Mouse (Mus musculus) layer of hippocampus, adult 6 months (tissue): ENCODE measurements around the gene Glyat. TPM values are rescaled to one million over a fixed set of nuclear protein-coding genes. Genes with fewer than 3 reads are reported as not detected.

Experiments
- long read RNA-seq, 2 experiments: library from polyadenylated mRNA; unstranded; transcript quantifications; one replicate each; pipeline ENCODE4 v2.0.0; 2019 to 2020
- polyA plus RNA-seq: library from polyadenylated mRNA; unstranded; fragments of <200 nt; fragmentation: Nextera tagmentation; gene quantifications from 2 replicates; pipeline ENCODE4 v1.2.3, GENCODE M21; 2021

Gene Glyat
- polyA plus RNA-seq: 0.06 and 0.19 TPM in 2 replicates
- long read RNA-seq, experiment 1: 0 reads
- long read RNA-seq, experiment 2, partial matches to known transcripts: 0 of 2 reads
- long read RNA-seq, experiment 2, other reads (novel, unspliced or antisense): 0 of 2 reads

DNA sequence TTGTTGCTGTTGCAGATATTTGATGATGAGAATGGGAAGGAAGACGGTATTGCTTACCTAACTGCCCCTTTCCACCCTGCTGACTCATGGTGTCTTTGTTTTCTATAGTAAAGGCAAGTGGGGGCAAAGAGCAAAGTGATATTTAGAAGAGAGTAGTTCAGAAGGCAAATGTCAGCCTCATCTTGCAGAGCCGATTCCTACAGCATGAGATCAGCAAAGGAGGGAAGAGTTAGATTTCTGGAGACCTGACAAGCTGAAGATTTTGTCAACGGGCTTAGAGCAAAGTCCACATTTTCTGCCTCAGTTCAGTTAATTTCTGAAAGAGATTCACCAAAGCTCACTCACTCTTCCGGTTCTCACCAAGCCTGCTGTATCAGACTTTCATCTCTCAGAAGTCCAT is at the start of gene Glyat:
Glyat (plus strand) TSS at position 133 of the 400 bp plus-strand sequence.

DNA sequence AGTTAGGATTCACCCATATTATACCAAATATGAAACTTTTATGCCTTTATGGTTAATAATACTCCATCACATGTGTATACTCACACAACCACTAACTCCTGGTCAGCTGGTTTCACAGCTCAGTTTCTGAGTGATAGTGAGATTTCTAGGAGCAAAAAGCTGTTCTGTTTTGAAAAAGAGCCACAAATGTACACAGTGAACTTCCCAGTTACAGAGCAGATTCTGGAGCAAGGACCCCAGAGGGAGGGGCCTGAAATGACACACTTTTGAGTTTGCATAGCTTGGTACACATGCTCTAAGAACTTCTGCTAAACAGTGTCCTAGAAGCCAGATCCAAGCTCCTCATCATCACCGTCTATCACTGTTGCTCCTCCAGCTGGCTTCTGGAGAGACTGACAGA is 33.4 kb upstream of the Glyat start, which contains the start of gene Gm4952:
Gm4952 (plus strand) TSS at position 301 of the 400 bp plus-strand sequence.

GRCm38 (mm10) chr19:12670139-12670538 is 37.0 kb downstream of the Glyat start, which contains the start of gene Olfr1442:
TSS of gene Olfr1442 (plus strand) at chr19:12670439.

GRCm38 (mm10) chr19:12677812-12678211 is 44.7 kb downstream of the Glyat start, which contains the start of gene Olfr1443:
TSS of gene Olfr1443 (plus strand) at chr19:12678112.

DNA sequence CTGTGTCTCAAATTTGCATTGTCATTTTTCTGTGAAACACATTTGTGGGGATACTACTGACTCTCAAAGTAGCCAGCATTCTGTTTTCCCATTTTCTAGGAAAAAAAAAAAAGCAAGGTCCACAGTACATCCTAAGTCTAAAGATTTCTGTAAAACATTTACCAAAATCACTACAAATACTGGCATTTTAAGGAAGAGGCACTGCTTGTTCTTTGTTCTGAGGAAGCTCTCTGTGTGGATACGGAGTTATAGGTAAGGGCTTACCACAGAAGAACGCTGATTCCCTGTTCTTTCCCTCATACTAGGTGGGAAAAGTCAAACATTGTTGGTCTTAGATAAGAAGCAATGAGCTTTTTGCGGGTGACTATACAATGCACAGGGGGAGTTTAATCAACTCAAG is 62.5 kb downstream of the Glyat start, which contains the start of gene Keg1:
Keg1 (plus strand) TSS at position 197 of the 400 bp plus-strand sequence.

Other genes with a start within 250 kb of the Glyat start
- not detected in 2 replicates for gene Olfr1440, start 246.0 kb upstream of the Glyat start, polyA plus RNA-seq
- gene Olfr1441, start 215.9 kb upstream of the Glyat start, polyA plus RNA-seq: not detected in 2 replicates
- gene Pfpl, start 205.4 kb upstream of the Glyat start, polyA plus RNA-seq: not detected in 2 replicates
- gene Mpeg1, start 172.5 kb upstream of the Glyat start, polyA plus RNA-seq: 2.8 and 2.9 TPM in 2 replicates
- gene Dtx4, start 131.9 kb upstream of the Glyat start, polyA plus RNA-seq: 4.0 and 4.5 TPM in 2 replicates
- gene Fam111a, start 87.6 kb upstream of the Glyat start, polyA plus RNA-seq: 0.53 and 0.55 TPM in 2 replicates
- 0.18 TPM in 1 of 2 replicates, not detected in the other for gene Gm4952, start 33.3 kb upstream of the Glyat start, polyA plus RNA-seq
- gene Olfr1442, start 37.1 kb downstream of the Glyat start, polyA plus RNA-seq: not detected in 2 replicates
- not detected in 2 replicates for gene Olfr1443, start 44.8 kb downstream of the Glyat start, polyA plus RNA-seq
- gene Keg1, start 62.5 kb downstream of the Glyat start, polyA plus RNA-seq: not detected in 2 replicates
- gene Cntf, start 132.3 kb downstream of the Glyat start, polyA plus RNA-seq: 2.7 and 2.9 TPM in 2 replicates
- 5.2 and 5.3 TPM in 2 replicates for gene Zfp91, start 162.8 kb downstream of the Glyat start, polyA plus RNA-seq
- gene Lpxn, start 162.9 kb downstream of the Glyat start, polyA plus RNA-seq: 2.1 and 2.2 TPM in 2 replicates
- gene Gm5244, start 213.4 kb downstream of the Glyat start, polyA plus RNA-seq: not detected in 2 replicates
- not detected in 2 replicates for gene Olfr1444, start 224.0 kb downstream of the Glyat start, polyA plus RNA-seq